Mouse (Mus musculus) liver, embryonic 14.5 days (tissue): ENCODE data around the gene Dnah7c.
"Not testable (repeated sequence)": the region's sequence is repeated elsewhere in the genome, so short reads cannot be mapped to it uniquely, and the experiment has no call there.

Source experiments
- CTCF ChIP-seq: IDR thresholded peaks from 2 replicates; pipeline ENCODE4 v1.5.1; 2016; ENCODE audit warnings: antibody characterized with exemption, low read depth, control low read depth
- EP300 ChIP-seq: IDR thresholded peaks from 2 replicates; pipeline ENCODE4 v1.6.1; 2016; ENCODE audit warnings: antibody characterized with exemption, low read depth

DNA sequence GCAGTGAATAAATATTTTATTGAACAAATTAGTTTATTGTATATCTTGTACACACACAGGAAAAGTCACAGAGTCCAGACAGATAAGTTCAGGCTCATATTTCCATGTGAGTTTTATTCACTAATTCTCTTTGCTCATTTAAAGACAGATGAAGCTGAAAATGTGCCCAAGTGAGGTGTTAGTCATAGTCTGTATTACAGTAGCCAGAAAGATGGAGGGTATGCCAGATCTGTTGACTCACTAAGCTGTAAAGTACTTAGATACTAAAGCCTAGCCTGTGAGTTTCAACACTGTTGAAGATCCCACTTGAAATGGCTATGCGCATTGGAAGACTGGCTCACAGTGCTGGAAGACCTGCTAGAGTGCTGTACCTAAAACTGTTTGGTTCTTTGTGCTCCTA is 171.0 kb downstream of the Dnah7c start:
- not testable (repeated sequence) for TF ChIP-seq EP300, CTCF
